Mouse (Mus musculus) spleen, adult 18-20 months (tissue): ENCODE measurements at regions not wholly inside any gene's neighbourhood (a gene's known extent, or its start where the extent isn't known, plus 50 kb on each side); places are given as distances from the start of the nearest gene placed in this dataset.
"Not testable (repeated sequence)": the region's sequence is repeated elsewhere in the genome, so short reads cannot be mapped to it uniquely, and the experiment has no call there.

Experiments
- DNase-seq, 2 experiments: peaks; one replicate each; pipeline ENCODE4 v3.0.0; 2022; ENCODE audit warnings: mixed read lengths in 2 of 2

GRCm38 (mm10) chr16:8914183-8914582, 84.3 kb downstream of the 1810013L24Rik start:
- DNase-seq: not testable (repeated sequence)

- no peak for DNase-seq
These were observed 86.2 kb downstream of the 1810013L24Rik start for GRCm38 (mm10) chr16:8916091-8916490.

GRCm38 (mm10) chr16:8918741-8919535, 89.0 kb downstream of the 1810013L24Rik start:
- DNase-seq: no peak

- no peak for DNase-seq
These were observed 94.8 kb downstream of the 1810013L24Rik start for GRCm38 (mm10) chr16:8924732-8925131.

GRCm38 (mm10) chr16:8931961-8932360, 102.1 kb downstream of the 1810013L24Rik start:
- DNase-seq: no peak

GRCm38 (mm10) chr16:8933121-8933520, 103.2 kb downstream of the 1810013L24Rik start:
- no peak for DNase-seq

- DNase-seq: no peak
These were observed 106.5 kb downstream of the 1810013L24Rik start for GRCm38 (mm10) chr16:8936446-8936845.

GRCm38 (mm10) chr16:8938516-8938915, 108.6 kb downstream of the 1810013L24Rik start:
- DNase-seq: no peak

GRCm38 (mm10) chr16:8939136-8939535, 109.2 kb downstream of the 1810013L24Rik start:
- no peak for DNase-seq

GRCm38 (mm10) chr16:8944412-8945102, 114.7 kb downstream of the 1810013L24Rik start:
- no peak for DNase-seq

- DNase-seq: no peak
These were observed 117.9 kb downstream of the 1810013L24Rik start for GRCm38 (mm10) chr16:8947846-8948245.

- no peak for DNase-seq
These were observed 121.4 kb downstream of the 1810013L24Rik start for GRCm38 (mm10) chr16:8951156-8951899.

GRCm38 (mm10) chr16:8961739-8962138, 131.8 kb downstream of the 1810013L24Rik start:
- no peak for DNase-seq

- no peak for DNase-seq
These were observed 163.8 kb downstream of the 1810013L24Rik start for GRCm38 (mm10) chr16:8993521-8994250.

GRCm38 (mm10) chr16:8994521-8994920, 164.6 kb downstream of the 1810013L24Rik start:
- DNase-seq: no peak

- no peak for DNase-seq
These were observed 167.3 kb downstream of the 1810013L24Rik start for GRCm38 (mm10) chr16:8997250-8997649.

GRCm38 (mm10) chr16:9004012-9004411, 174.1 kb downstream of the 1810013L24Rik start:
- no peak for DNase-seq

- DNase-seq: no peak
These were observed 176.0 kb downstream of the 1810013L24Rik start for GRCm38 (mm10) chr16:9005933-9006332.

GRCm38 (mm10) chr16:9009361-9010083, 179.6 kb downstream of the 1810013L24Rik start:
- peak in 1 of 2 experiments; percentile 11 for DNase-seq

- no peak for DNase-seq
These were observed 181.2 kb downstream of the 1810013L24Rik start for GRCm38 (mm10) chr16:9011077-9011476.

- DNase-seq: no peak
These were observed 181.8 kb downstream of the 1810013L24Rik start for GRCm38 (mm10) chr16:9011691-9012090.
